Mouse (Mus musculus): Measurements from ENCODE around the gene Rnf217.

- TF ChIP-seq CTCF (IDR thresholded peaks at IDR 0.05; ENCODE audit: low read depth) (no peak), EP300 (IDR thresholded peaks at IDR 0.05; ENCODE audit: low read depth) (no peak)
Observed at GRCm38 (mm10) chr10:31614111-31614510, 5.1 kb upstream of the Rnf217 start.
